Mouse (Mus musculus) liver, embryonic 14.5 days (tissue): ENCODE measurements at regions not wholly inside any gene's neighbourhood (a gene's known extent, or its start where the extent isn't known, plus 50 kb on each side); places are given as distances from the start of the nearest gene placed in this dataset.

Experiments used
- ATAC-seq: fragments of 200-750 bp; cut with Nextera tagmentation; 2 replicates; pipeline ENCODE4 v1.8.0; 2017; ENCODE audit warnings: moderate number of reproducible peaks, mild to moderate bottlenecking, moderate library complexity; ENCODE audit not compliant: insufficient read depth
- DNase-seq, 3 experiments: peaks; one replicate each; pipeline ENCODE4 v3.0.0-alpha.2; 2012 to 2013; ENCODE audit warnings: low read depth in 3 of 3, low spot score in 3 of 3
- H3K27ac ChIP-seq: fragments of 300-500 bp; sonication (generic); 2 replicates; pipeline ENCODE4 v1.5.1; 2014; ENCODE audit warnings: moderate library complexity, mild to moderate bottlenecking, control low read depth, inconsistent platforms
- H3K27me3 ChIP-seq: fragments of 300-500 bp; sonication (generic); 2 replicates; pipeline ENCODE4 v1.6.1; 2014; ENCODE audit warnings: mild to moderate bottlenecking, low read length, moderate library complexity; ENCODE audit not compliant: control insufficient read depth, insufficient read depth
- H3K36me3 ChIP-seq: fragments of 300-500 bp; sonication (generic); replicated peaks from 2 replicates; pipeline ENCODE4 v1.6.1; 2014; ENCODE audit warnings: low read depth; ENCODE audit not compliant: control insufficient read depth, insufficient read depth
- H3K4me1 ChIP-seq, 2 experiments: fragments of 200-500 bp in 1 of 2; fragments of 300-500 bp in 1 of 2; sonication (generic) in 1 of 2; replicated peaks; 2 replicates each; pipeline ENCODE4 v1.6.1; 2012 to 2014; ENCODE audit warnings: antibody characterized with exemption in 1 of 2, inconsistent platforms in 1 of 2, low read length in 1 of 2; ENCODE audit not compliant: control insufficient read depth in 2 of 2, insufficient read depth in 2 of 2
- H3K4me2 ChIP-seq: fragments of 300-500 bp; sonication (generic); 2 replicates; pipeline ENCODE4 v1.6.1; 2014; ENCODE audit warnings: low read depth, mild to moderate bottlenecking, control low read depth, moderate library complexity
- H3K4me3 ChIP-seq, 2 experiments: fragments of 200-500 bp in 1 of 2; fragments of 300-500 bp in 1 of 2; sonication (generic) in 1 of 2; 2 replicates each; pipeline ENCODE4 v1.5.1; 2012 to 2014; ENCODE audit warnings: low read depth in 2 of 2, low read length in 2 of 2, mild to moderate bottlenecking in 2 of 2, control low read depth in 1 of 2, inconsistent platforms in 1 of 2, moderate library complexity in 1 of 2; ENCODE audit not compliant: insufficient read depth in 1 of 2
- H3K9ac ChIP-seq: fragments of 300-500 bp; sonication (generic); replicated peaks from 2 replicates; pipeline ENCODE4 v1.6.1; 2014; ENCODE audit warnings: mild to moderate bottlenecking, control low read depth, moderate library complexity
- H3K9me3 ChIP-seq: fragments of 300-500 bp; sonication (generic); 2 replicates; pipeline ENCODE4 v1.6.1; 2016; ENCODE audit warnings: low read length, mixed read lengths; ENCODE audit not compliant: control insufficient read depth
- CTCF ChIP-seq: IDR thresholded peaks from 2 replicates; pipeline ENCODE4 v1.5.1; 2016; ENCODE audit warnings: antibody characterized with exemption, low read depth, control low read depth
- EP300 ChIP-seq: IDR thresholded peaks from 2 replicates; pipeline ENCODE4 v1.6.1; 2016; ENCODE audit warnings: antibody characterized with exemption, low read depth
- WGBS: fragments of 180-500 bp; shearing (Covaris S2); extraction: QIAGEN DNeasy Blood & Tissue Kit; methylation state at CpG from one replicate; pipeline ENCODE4 v1.1.7; 2014; ENCODE audit not compliant: insufficient replicate concordance; 5-methylcytosine and 5-hydroxymethylcytosine counted together

- H3K27me3 ChIP-seq = no peaks in the 10 kb centered on the region
- no peaks in the 10 kb centered on the region for H3K4me1 ChIP-seq
- ATAC-seq (no peak), DNase-seq (no peak)
- no peak overlapping the region for H3K4me3 ChIP-seq
- H3K4me2 ChIP-seq = no peak overlapping the region
- no peaks in the 10 kb centered on the region for H3K9me3 ChIP-seq
- 53% methylated on average over 5 of the region's 5 CpGs for WGBS
- no peak overlapping the region for H3K27ac ChIP-seq
- H3K9ac ChIP-seq = no peak overlapping the region
- H3K36me3 ChIP-seq = no peaks in the 10 kb centered on the region
- no peak for TF ChIP-seq EP300
- TF ChIP-seq CTCF = no peak
These were observed 499.9 kb upstream of the Vstm2b start for GRCm38 (mm10) chr7:40398266-40398665.

GRCm38 (mm10) chr7:40419332-40419731, 478.8 kb upstream of the Vstm2b start:
- H3K36me3 ChIP-seq = no peaks in the 10 kb centered on the region
- TF ChIP-seq CTCF (no peak), EP300 (no peak)
- H3K27me3 ChIP-seq = no peaks in the 10 kb centered on the region
- no peaks in the 10 kb centered on the region for H3K4me1 ChIP-seq
- ATAC-seq = no peak
- no peak overlapping the region for H3K9ac ChIP-seq
- no peaks in the 10 kb centered on the region for H3K9me3 ChIP-seq
- no peak overlapping the region for H3K27ac ChIP-seq
- DNase-seq = no peak
- no peak overlapping the region for H3K4me2 ChIP-seq
- WGBS = 20% methylated on average over 2 of the region's 2 CpGs
- no peak overlapping the region for H3K4me3 ChIP-seq

GRCm38 (mm10) chr7:40422125-40422524, 476.0 kb upstream of the Vstm2b start:
- Histone ChIP-seq H3K9ac (no peak overlapping the region), H3K36me3 (no peaks in the 10 kb centered on the region), H3K27me3 (no peaks in the 10 kb centered on the region), H3K27ac (no peak overlapping the region), H3K4me3 (no peak overlapping the region), H3K9me3 (no peaks in the 10 kb centered on the region), H3K4me1 (no peaks in the 10 kb centered on the region), H3K4me2 (no peak overlapping the region)
- no peak for TF ChIP-seq CTCF
- TF ChIP-seq EP300 = no peak
- ATAC-seq = no peak
- DNase-seq = no peak
- WGBS = 47% methylated on average over 4 of the region's 4 CpGs

GRCm38 (mm10) chr7:40429416-40429815, 468.7 kb upstream of the Vstm2b start:
- DNase-seq (no peak), ATAC-seq (no peak)
- 64% methylated on average over 2 of the region's 2 CpGs for WGBS
- H3K9ac ChIP-seq = no peak overlapping the region
- no peaks in the 10 kb centered on the region for H3K27me3 ChIP-seq
- H3K4me2 ChIP-seq = no peak overlapping the region
- H3K4me1 ChIP-seq = no peaks in the 10 kb centered on the region
- no peaks in the 10 kb centered on the region for H3K9me3 ChIP-seq
- no peak overlapping the region for H3K4me3 ChIP-seq
- no peaks in the 10 kb centered on the region for H3K36me3 ChIP-seq
- TF ChIP-seq EP300 (no peak), CTCF (no peak)
- no peak overlapping the region for H3K27ac ChIP-seq

GRCm38 (mm10) chr7:40433906-40434305, 464.2 kb upstream of the Vstm2b start:
- Histone ChIP-seq H3K27me3 (no peaks in the 10 kb centered on the region), H3K9ac (no peak overlapping the region), H3K36me3 (no peaks in the 10 kb centered on the region), H3K9me3 (no peaks in the 10 kb centered on the region), H3K27ac (no peak overlapping the region), H3K4me2 (no peak overlapping the region), H3K4me3 (no peak overlapping the region), H3K4me1 (no peaks in the 10 kb centered on the region)
- no peak for ATAC-seq
- no peak for DNase-seq
- no peak for TF ChIP-seq EP300
- TF ChIP-seq CTCF = no peak
- 44% methylated on average over 2 of the region's 2 CpGs for WGBS
